Mouse (Mus musculus) embryonic fibroblast, embryonic 13.5 days (primary cell): ENCODE measurements around the gene B4gat1.

Source experiments
- CTCF ChIP-seq: IDR thresholded peaks from 2 replicates; pipeline ENCODE4 v1.5.1; 2011; ENCODE audit warnings: mild to moderate bottlenecking, control low read depth, low read length, moderate library complexity, borderline replicate concordance; ENCODE audit not compliant: insufficient read depth
- POLR2A ChIP-seq: IDR thresholded peaks from 2 replicates; pipeline ENCODE4 v1.6.1; 2011; ENCODE audit warnings: low read depth, mild to moderate bottlenecking, control low read depth, low read length, moderate library complexity

- no peak for TF ChIP-seq POLR2A
- TF ChIP-seq CTCF: no peak
These were observed 46.2 kb downstream of the B4gat1 start for GRCm38 (mm10) chr19:5084834-5085144.
